Mouse (Mus musculus) left cerebral cortex, adult 2 months (tissue): Measurements from ENCODE around the gene Por. TPM values are rescaled to one million over a fixed set of nuclear protein-coding genes. Genes with fewer than 3 reads are reported as not detected.

Source experiments
- DNase-seq, 2 experiments: peaks; one replicate each; pipeline ENCODE4 v3.0.0; 2021 to 2022; ENCODE audit warnings: low spot score in 2 of 2, mixed read lengths in 1 of 2; ENCODE audit errors: extremely low spot score in 1 of 2
- H3K27ac ChIP-seq: fragments of 200-600 bp; 2 replicates; pipeline ENCODE4 v1.8.1; 2022
- H3K4me3 ChIP-seq: fragments of 200-600 bp; 2 replicates; pipeline ENCODE4 v1.8.1; 2022
- CTCF ChIP-seq: fragments of 200-600 bp; IDR thresholded peaks from 2 replicates; pipeline ENCODE4 v1.8.1; 2022; ENCODE audit warnings: antibody characterized with exemption, mild to moderate bottlenecking, moderate library complexity
- intact Hi-C: fragments of 180-260 bp; cut with DNase I; formaldehyde crosslinking; loops from one replicate; pipeline ENCODE4 v1.15.1; 2025
- total RNA-seq, 2 experiments: library from RNA; stranded (reverse); gene quantifications; 2 replicates each; pipeline ENCODE4 v1.2.3; 2021

The Por gene
- total RNA-seq, 2 experiments from 2014 or later: 86.0 to 93.6 TPM

DNA sequence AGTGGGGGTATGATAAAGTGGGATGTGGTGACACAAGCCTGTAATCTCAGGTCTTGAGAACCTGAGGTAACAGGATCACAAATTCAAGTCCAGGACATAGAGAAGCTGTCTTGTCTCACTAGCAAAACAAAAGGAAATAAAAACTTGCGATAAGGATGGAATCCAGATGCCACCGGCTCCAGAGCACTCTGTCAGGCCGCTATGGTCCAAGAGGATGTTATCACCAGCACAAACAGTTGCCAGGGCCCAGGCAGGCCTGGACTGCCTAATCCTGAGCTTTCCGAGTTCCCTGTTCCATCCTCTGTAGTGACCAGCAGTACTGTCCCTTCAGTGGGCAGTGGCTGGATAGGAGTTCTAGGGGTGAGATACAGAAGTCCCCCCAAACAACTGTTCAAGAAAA, 9.9 kb upstream of the Por start:
- DNase-seq: no peak
- Histone ChIP-seq H3K27ac (no peak overlapping the region), H3K4me3 (no peak overlapping the region)
- no peak for TF ChIP-seq CTCF
- intact Hi-C loops: no loop called here

- no peak overlapping the region for H3K4me3 ChIP-seq
- intact Hi-C loops: no loop called here
- TF ChIP-seq CTCF: no peak
- DNase-seq: no peak
- no peak overlapping the region for H3K27ac ChIP-seq
Measured at GRCm38 (mm10) chr5:135660535-135660934, 9.3 kb upstream of the Por start.

DNA sequence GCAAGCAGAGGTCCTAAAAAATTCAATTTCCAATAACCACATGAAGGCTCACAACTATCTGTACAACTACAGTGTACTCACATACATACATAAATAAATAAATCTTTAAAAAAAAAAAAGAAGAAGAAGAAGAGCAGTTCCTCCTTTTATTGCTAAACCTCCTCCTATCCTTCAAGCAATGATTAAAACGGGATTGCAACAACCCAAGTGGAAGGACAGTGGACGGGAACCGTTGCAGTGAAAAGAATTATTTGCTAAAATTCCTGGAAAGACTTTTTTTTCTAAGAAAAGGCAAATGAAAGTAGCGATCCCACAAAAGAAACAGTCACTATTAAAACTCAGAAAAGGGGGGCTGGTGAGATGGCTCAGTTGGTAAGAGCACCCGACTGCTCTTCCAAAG, 2.9 kb upstream of the Por start:
- no peak for DNase-seq

GRCm38 (mm10) chr5:135668071-135668470, 1.8 kb upstream of the Por start:
- no peak for TF ChIP-seq CTCF
- intact Hi-C loops: no loop called here
- no peak overlapping the region for H3K27ac ChIP-seq
- no peak for DNase-seq
- no peak overlapping the region for H3K4me3 ChIP-seq

More for the DNA sequence above, 2.9 kb upstream of the Por start:
- Histone ChIP-seq H3K27ac (no peak overlapping the region), H3K4me3 (no peak overlapping the region)
- intact Hi-C loops: no loop called here
- TF ChIP-seq CTCF: no peak

DNA sequence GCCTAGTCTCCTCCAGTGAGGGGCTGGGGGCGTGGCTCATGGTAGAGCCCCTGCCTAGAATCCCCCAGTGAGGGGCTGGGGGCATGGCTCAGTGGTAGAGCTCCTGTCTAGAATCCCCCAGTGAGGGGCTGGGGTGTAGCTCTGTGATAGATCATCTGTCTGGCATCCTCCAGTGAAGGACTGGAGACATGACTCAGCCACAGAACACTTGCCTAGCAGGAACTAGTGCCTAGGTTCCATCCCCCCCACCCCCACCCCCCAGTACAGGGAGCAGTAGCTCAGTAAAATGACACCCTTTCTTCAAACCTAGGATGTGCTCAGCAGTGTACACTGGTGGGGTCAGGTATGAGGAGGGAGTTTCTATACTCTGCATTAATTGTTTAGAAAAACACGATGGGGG, 1.0 kb downstream of the Por start:
- DNase-seq: no peak
- no peak for TF ChIP-seq CTCF
- Histone ChIP-seq H3K4me3 (no peak overlapping the region), H3K27ac (no peak overlapping the region)
- intact Hi-C loops: no loop called here

- intact Hi-C loops: no loop called here
- DNase-seq: no peak
- Histone ChIP-seq H3K27ac (no peak overlapping the region), H3K4me3 (no peak overlapping the region)
- TF ChIP-seq CTCF: no peak
Measured at GRCm38 (mm10) chr5:135672509-135672908, 2.7 kb downstream of the Por start.

- no peak for TF ChIP-seq CTCF
- Histone ChIP-seq H3K4me3 (no peak overlapping the region), H3K27ac (no peak overlapping the region)
- intact Hi-C loops: no loop called here
- no peak for DNase-seq
Measured at GRCm38 (mm10) chr5:135672980-135673379, 3.1 kb downstream of the Por start.

DNA sequence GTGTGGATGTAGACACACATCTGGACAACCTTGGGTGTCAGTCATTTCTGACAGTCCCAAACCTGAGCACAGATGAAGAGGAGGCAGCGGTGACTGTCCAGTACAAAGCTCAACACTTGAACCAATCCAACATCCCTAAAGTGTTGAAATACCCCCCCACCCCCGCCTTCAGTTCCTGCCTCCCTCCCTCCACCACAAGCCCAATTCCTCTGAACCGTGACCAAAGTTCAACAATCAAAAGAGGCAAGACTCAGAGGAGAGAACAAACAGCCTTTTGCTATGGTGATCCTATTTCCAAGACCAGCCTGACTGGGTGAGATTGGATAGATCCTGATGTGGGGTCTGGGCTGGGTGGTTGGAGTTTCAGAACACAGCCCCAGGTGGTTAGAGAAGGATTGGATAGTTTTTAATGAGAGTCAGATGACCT, 4.5 kb downstream of the Por start:
- DNase-seq: no peak
- no peak overlapping the region for H3K27ac ChIP-seq
- no peak overlapping the region for H3K4me3 ChIP-seq
- no peak for TF ChIP-seq CTCF
- intact Hi-C loops: loop anchor here (2.0 kb wide), 1 partner anchor 42 kb away; the partner anchor contains the start of gene Rhbdd2

DNA sequence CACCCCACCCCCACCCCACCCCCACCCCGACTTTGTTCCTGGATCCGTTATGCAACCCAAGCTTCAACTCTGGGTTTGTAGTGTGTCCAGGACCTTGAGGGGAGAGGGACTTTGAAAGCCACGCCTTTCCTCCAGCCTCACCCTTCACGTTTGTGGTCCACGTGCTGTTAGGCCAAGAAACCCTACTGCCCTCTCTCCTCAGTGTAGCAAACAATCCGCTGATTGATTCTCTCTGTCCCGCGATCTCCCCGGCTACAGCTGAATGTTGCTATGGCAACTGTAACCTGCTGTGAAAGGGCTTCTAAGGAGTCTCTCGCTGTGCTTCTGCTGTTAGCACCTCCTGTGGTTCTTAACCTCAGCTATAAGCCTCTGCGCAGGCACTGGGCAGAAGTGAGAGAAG, 5.0 kb downstream of the Por start:
- H3K27ac ChIP-seq: peak overlapping the region; percentile 7; the same call in 1 of the 2 replicates
- no peak; the same call in 1 of the 2 replicates for TF ChIP-seq CTCF
- H3K4me3 ChIP-seq: no peak overlapping the region
- DNase-seq: peak; percentile 57 to 68
- intact Hi-C loops: loop anchor here (2.0 kb wide), 1 partner anchor 42 kb away; the partner anchor contains the start of gene Rhbdd2

DNA sequence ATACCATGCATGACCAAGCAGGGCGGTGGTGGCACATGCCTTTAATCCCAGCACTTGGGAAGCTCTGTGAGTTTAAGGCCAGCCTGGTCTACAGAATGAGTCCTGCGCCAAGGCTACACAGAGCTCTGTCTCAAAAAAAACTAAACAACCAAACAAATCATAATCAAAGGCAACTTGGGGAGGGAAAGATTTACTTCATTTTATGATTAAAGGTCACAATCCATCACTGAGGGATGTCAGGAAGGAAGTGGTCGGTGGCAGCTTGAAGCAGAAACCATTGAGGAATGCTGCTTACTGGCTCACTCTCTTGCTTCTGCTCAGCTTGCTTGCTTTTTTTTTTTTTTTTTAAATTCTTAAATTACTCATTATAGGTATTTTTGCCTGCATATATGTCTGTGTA, 6.9 kb downstream of the Por start:
- DNase-seq: no peak

GRCm38 (mm10) chr5:135677251-135677650, 7.4 kb downstream of the Por start:
- H3K4me3 ChIP-seq: no peak overlapping the region
- intact Hi-C loops: no loop called here
- no peak for TF ChIP-seq CTCF
- no peak overlapping the region for H3K27ac ChIP-seq
- no peak for DNase-seq

More for the DNA sequence above, 6.9 kb downstream of the Por start:
- Histone ChIP-seq H3K4me3 (no peak overlapping the region), H3K27ac (no peak overlapping the region)
- intact Hi-C loops: no loop called here
- TF ChIP-seq CTCF: no peak

- H3K4me3 ChIP-seq: no peak overlapping the region
- no peak overlapping the region for H3K27ac ChIP-seq
- intact Hi-C loops: no loop called here
- no peak for TF ChIP-seq CTCF
- no peak for DNase-seq
Measured at GRCm38 (mm10) chr5:135678481-135678880, 8.6 kb downstream of the Por start.

GRCm38 (mm10) chr5:135680967-135681545, 11.2 kb downstream of the Por start:
- Histone ChIP-seq H3K27ac (no peak overlapping the region), H3K4me3 (no peak overlapping the region)
- intact Hi-C loops: no loop called here
- no peak for TF ChIP-seq CTCF
- no peak for DNase-seq
